Mouse (Mus musculus) G1E (cell line): Measurements from ENCODE around the gene Dusp16. TPM values are rescaled to one million over a fixed set of nuclear protein-coding genes. Genes with fewer than 3 reads are reported as not detected.

Experiments
- ATAC-seq: 2 replicates; pipeline ENCODE4 v1.8.0; 2016; ENCODE audit warnings: mild to moderate bottlenecking; ENCODE audit not compliant: insufficient number of reproducible peaks, poor library complexity, low FRiP score, severe bottlenecking; ENCODE audit errors: extremely low read depth
- DNase-seq: peaks from one replicate; pipeline ENCODE4 v3.0.0; 2012; ENCODE audit warnings: low spot score
- H3K27me3 ChIP-seq: 2 replicates; pipeline ENCODE4 v1.6.1; 2012; ENCODE audit warnings: mild to moderate bottlenecking, low read length, inconsistent platforms; ENCODE audit not compliant: insufficient read depth
- H3K36me3 ChIP-seq: replicated peaks from 2 replicates; pipeline ENCODE3; 2012; ENCODE audit warnings: mild to moderate bottlenecking, inconsistent platforms
- H3K4me1 ChIP-seq: 2 replicates; pipeline ENCODE4 v1.6.1; 2012; ENCODE audit warnings: low read depth, low read length, inconsistent platforms, mixed read lengths; ENCODE audit not compliant: insufficient read depth
- H3K4me3 ChIP-seq: 2 replicates; pipeline ENCODE4 v1.5.1; 2012; ENCODE audit warnings: low read depth, mild to moderate bottlenecking, inconsistent platforms, low read length, moderate library complexity, mixed read lengths
- H3K9me3 ChIP-seq: replicated peaks from 2 replicates; pipeline ENCODE4 v1.6.1; 2012; ENCODE audit warnings: inconsistent platforms
- CTCF ChIP-seq: IDR thresholded peaks from 2 replicates; pipeline ENCODE4 v1.5.1; 2012; ENCODE audit warnings: low read depth, low read length, inconsistent platforms, mixed read lengths
- GATA1 ChIP-seq: IDR thresholded peaks from 2 replicates; pipeline ENCODE4 v1.6.1; 2012; ENCODE audit warnings: borderline replicate concordance, low read length, inconsistent platforms, mixed read lengths
- GATA2 ChIP-seq: IDR thresholded peaks from 2 replicates; pipeline ENCODE4 v1.6.1; 2012; ENCODE audit warnings: low read depth, low read length, inconsistent platforms, borderline replicate concordance
- POLR2AphosphoS5 ChIP-seq: IDR thresholded peaks from 2 replicates; pipeline ENCODE4 v1.6.1; 2012; ENCODE audit warnings: low read depth, low read length, inconsistent platforms; ENCODE audit not compliant: insufficient replicate concordance
- TAL1 ChIP-seq: conservative IDR thresholded peaks from 2 replicates; pipeline ENCODE4 v1.6.1; 2012; ENCODE audit warnings: low read depth, low read length, inconsistent platforms, mixed read lengths
- polyA plus RNA-seq: library from polyadenylated mRNA; stranded (reverse); fragments of >175 nt; gene quantifications from 2 replicates; pipeline ENCODE4 v1.2.3, GENCODE M21; 2012
- total RNA-seq, 2 experiments: library from RNA; stranded (forward) in 1 of 2; stranded (reverse) in 1 of 2; fragments of 200-1000 nt in 1 of 2; fragments of >200 nt in 1 of 2; fragmentation: Nextera tagmentation in 1 of 2; gene quantifications; 2 replicates each; pipeline ENCODE4 v1.2.3; 2014 to 2017

The Dusp16 gene
- total and polyA plus RNA-seq, 3 experiments = 5.2 to 55.5 (median 15.0) TPM

GRCm38 (mm10) chr6:134751087-134751486 lies 41.3 kb downstream of the Dusp16 start:
- H3K4me3 ChIP-seq = no peak overlapping the region
- no peak for DNase-seq
- peaks cover 12% of the 10 kb centered on the region for H3K4me1 ChIP-seq
- no peaks in the 10 kb centered on the region for H3K27me3 ChIP-seq
- H3K36me3 ChIP-seq = peaks cover 27% of the 10 kb centered on the region
- H3K9me3 ChIP-seq = no peaks in the 10 kb centered on the region
- TF ChIP-seq POLR2AphosphoS5 (no peak), GATA2 (no peak), TAL1 (no peak), CTCF (no peak), GATA1 (no peak)
- no peak for ATAC-seq

- Histone ChIP-seq H3K9me3 (no peaks in the 10 kb centered on the region), H3K4me1 (no peaks in the 10 kb centered on the region; the same call in 1 of the 2 replicates), H3K27me3 (no peaks in the 10 kb centered on the region), H3K4me3 (no peak overlapping the region), H3K36me3 (peaks cover 19% of the 10 kb centered on the region)
- ATAC-seq (no peak), DNase-seq (no peak)
- TF ChIP-seq POLR2AphosphoS5 (no peak), GATA1 (no peak), GATA2 (no peak), TAL1 (no peak), CTCF (no peak)
Measured at GRCm38 (mm10) chr6:134748126-134748525, 44.3 kb downstream of the Dusp16 start.

- TF ChIP-seq POLR2AphosphoS5 (no peak), GATA2 (no peak), CTCF (no peak), GATA1 (no peak), TAL1 (no peak)
- H3K4me3 ChIP-seq = no peak overlapping the region
- no peak for DNase-seq
- ATAC-seq = no peak
- peaks cover 20% of the 10 kb centered on the region for H3K36me3 ChIP-seq
- H3K9me3 ChIP-seq = no peaks in the 10 kb centered on the region
- no peaks in the 10 kb centered on the region; the same call in 1 of the 2 replicates for H3K4me1 ChIP-seq
- no peaks in the 10 kb centered on the region for H3K27me3 ChIP-seq
Measured at GRCm38 (mm10) chr6:134745876-134746275, 46.5 kb downstream of the Dusp16 start.

GRCm38 (mm10) chr6:134743568-134743967 lies 48.9 kb downstream of the Dusp16 start:
- Histone ChIP-seq H3K4me3 (no peak overlapping the region), H3K27me3 (no peaks in the 10 kb centered on the region), H3K9me3 (no peaks in the 10 kb centered on the region), H3K4me1 (no peaks in the 10 kb centered on the region; the same call in 1 of the 2 replicates), H3K36me3 (peaks cover 30% of the 10 kb centered on the region)
- TF ChIP-seq GATA1 = no peak
- TF ChIP-seq TAL1 = no peak
- TF ChIP-seq CTCF = no peak
- no peak for TF ChIP-seq POLR2AphosphoS5
- TF ChIP-seq GATA2 = no peak
- no peak for ATAC-seq
- no peak for DNase-seq

- Histone ChIP-seq H3K4me3 (no peak overlapping the region), H3K36me3 (peaks cover 50% of the 10 kb centered on the region), H3K9me3 (no peaks in the 10 kb centered on the region), H3K27me3 (no peaks in the 10 kb centered on the region), H3K4me1 (peaks cover 6% of the 10 kb centered on the region)
- ATAC-seq (no peak), DNase-seq (no peak)
- TF ChIP-seq GATA1 (no peak), TAL1 (no peak), POLR2AphosphoS5 (no peak), CTCF (no peak), GATA2 (no peak)
Measured at GRCm38 (mm10) chr6:134736853-134737252, 55.6 kb downstream of the Dusp16 start.

- TF ChIP-seq GATA2 = no peak
- TF ChIP-seq TAL1 = no peak
- no peak for TF ChIP-seq CTCF
- TF ChIP-seq POLR2AphosphoS5 = no peak
- no peak for TF ChIP-seq GATA1
- Histone ChIP-seq H3K36me3 (peaks cover 38% of the 10 kb centered on the region), H3K27me3 (no peaks in the 10 kb centered on the region), H3K9me3 (no peaks in the 10 kb centered on the region), H3K4me1 (peaks cover 16% of the 10 kb centered on the region), H3K4me3 (no peak overlapping the region)
- ATAC-seq (no peak), DNase-seq (no peak)
Measured at GRCm38 (mm10) chr6:134733800-134734221, 58.6 kb downstream of the Dusp16 start.

- H3K27me3 ChIP-seq = no peaks in the 10 kb centered on the region
- no peak overlapping the region for H3K4me3 ChIP-seq
- peaks cover 41% of the 10 kb centered on the region for H3K36me3 ChIP-seq
- ATAC-seq = no peak
- DNase-seq = no peak
- TF ChIP-seq GATA1 (no peak), POLR2AphosphoS5 (no peak), CTCF (no peak), GATA2 (no peak), TAL1 (no peak)
- H3K9me3 ChIP-seq = no peaks in the 10 kb centered on the region
- H3K4me1 ChIP-seq = peaks cover 16% of the 10 kb centered on the region
Measured at GRCm38 (mm10) chr6:134732813-134733212, 59.6 kb downstream of the Dusp16 start.
